Mouse (Mus musculus) midbrain, postnatal 0 days (tissue): ENCODE results near the gene Pigk. TPM values are rescaled to one million over a fixed set of nuclear protein-coding genes. Genes with fewer than 3 reads are reported as not detected.
A peak's percentile ranks its signal among the peaks of the same experiment; 100 is the strongest.

Experiments used
- ATAC-seq: fragments of 200-750 bp; cut with Nextera tagmentation; 2 replicates; pipeline ENCODE4 v1.8.0; 2017; ENCODE audit warnings: moderate number of reproducible peaks, mild to moderate bottlenecking, moderate TSS enrichment, moderate library complexity; ENCODE audit not compliant: low FRiP score
- DNase-seq: peaks from one replicate; pipeline ENCODE4 v3.0.0-alpha.2; 2015; ENCODE audit warnings: low spot score
- H3K27ac ChIP-seq: fragments of 300-500 bp; sonication (generic); 2 replicates; pipeline ENCODE4 v1.5.1; 2014; ENCODE audit warnings: low read depth, mild to moderate bottlenecking, low read length, mixed read lengths
- H3K27me3 ChIP-seq: fragments of 300-500 bp; sonication (generic); 2 replicates; pipeline ENCODE4 v1.6.1; 2014; ENCODE audit warnings: low read length, control low read depth, mixed read lengths; ENCODE audit not compliant: insufficient read depth
- H3K36me3 ChIP-seq: fragments of 300-500 bp; sonication (generic); 2 replicates; pipeline ENCODE4 v1.6.1; 2014; ENCODE audit warnings: low read length, control low read depth, mixed read lengths; ENCODE audit not compliant: insufficient read depth
- H3K4me1 ChIP-seq: fragments of 300-500 bp; sonication (generic); 2 replicates; pipeline ENCODE4 v1.6.1; 2014; ENCODE audit warnings: mild to moderate bottlenecking, control low read depth, antibody characterized with exemption, low read length, mixed read lengths; ENCODE audit not compliant: insufficient read depth
- H3K4me2 ChIP-seq: fragments of 300-500 bp; sonication (generic); 2 replicates; pipeline ENCODE4 v1.6.1; 2014; ENCODE audit warnings: low read depth, mild to moderate bottlenecking, low read length, mixed read lengths; ENCODE audit not compliant: poor library complexity, severe bottlenecking
- H3K4me3 ChIP-seq: fragments of 300-500 bp; sonication (generic); 2 replicates; pipeline ENCODE4 v1.5.1; 2014; ENCODE audit warnings: low read depth, mild to moderate bottlenecking, low read length, moderate library complexity
- H3K9ac ChIP-seq: fragments of 300-500 bp; sonication (generic); replicated peaks from 2 replicates; pipeline ENCODE4 v1.6.1; 2014; ENCODE audit warnings: mild to moderate bottlenecking, low read length, moderate library complexity, mixed read lengths; ENCODE audit not compliant: poor library complexity, severe bottlenecking
- H3K9me3 ChIP-seq: fragments of 300-500 bp; sonication (generic); 2 replicates; pipeline ENCODE4 v1.6.1; 2016; ENCODE audit warnings: low read length, control low read depth
- CTCF ChIP-seq: IDR thresholded peaks from 2 replicates; pipeline ENCODE4 v1.5.1; 2016; ENCODE audit warnings: antibody characterized with exemption, mild to moderate bottlenecking
- WGBS: fragments of 180-500 bp; shearing (Covaris S2); extraction: QIAGEN DNeasy Blood & Tissue Kit; methylation state at CpG from one replicate; pipeline ENCODE4 v1.1.7; 2014; 5-methylcytosine and 5-hydroxymethylcytosine counted together
- polyA plus RNA-seq: library from polyadenylated mRNA; unstranded; fragments of >200 nt; fragmentation: Nextera tagmentation; extraction: Ambion mirVana; gene quantifications from 2 replicates; pipeline ENCODE4 v1.2.1, GENCODE M21; 2015
- total RNA-seq: library from RNA; depleted of rRNA; stranded (reverse); fragments of >200 nt; gene quantifications from 2 replicates; pipeline ENCODE4 v1.2.3, GENCODE M21; 2014

Pigk gene
- total and polyA plus RNA-seq, 2 experiments from 2014 or later, result 44.1 to 61.8 TPM

DNA sequence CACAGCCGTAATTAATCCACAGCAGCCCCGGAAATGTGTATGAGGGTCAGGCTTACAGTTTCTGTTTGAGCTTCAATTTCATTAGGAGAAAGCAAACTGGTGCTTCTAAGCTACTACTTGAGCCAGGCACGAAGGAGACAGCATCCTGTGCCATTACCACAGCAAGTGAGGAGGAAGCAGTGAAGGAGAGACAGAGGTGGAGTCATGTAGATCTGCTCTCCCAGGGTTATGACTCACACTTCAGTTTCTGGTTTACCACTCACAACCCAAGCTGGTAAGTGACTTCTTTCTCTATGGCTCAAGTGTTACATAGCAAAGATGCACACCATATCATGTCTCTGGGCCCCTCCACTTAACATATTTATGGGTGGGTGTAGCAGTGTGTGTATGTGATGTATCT, 206.5 kb downstream of the Pigk start:
- WGBS, result 84% methylated on average over 3 of the region's 3 CpGs
- H3K9me3 ChIP-seq, result no peaks in the 10 kb centered on the region
- H3K4me2 ChIP-seq, result no peak overlapping the region
- ATAC-seq (no peak), DNase-seq (no peak)
- H3K27me3 ChIP-seq, result no peaks in the 10 kb centered on the region
- no peak for TF ChIP-seq CTCF
- no peak overlapping the region for H3K4me3 ChIP-seq
- H3K9ac ChIP-seq, result no peak overlapping the region
- H3K4me1 ChIP-seq, result no peaks in the 10 kb centered on the region
- H3K36me3 ChIP-seq, result no peaks in the 10 kb centered on the region
- no peak overlapping the region for H3K27ac ChIP-seq

DNA sequence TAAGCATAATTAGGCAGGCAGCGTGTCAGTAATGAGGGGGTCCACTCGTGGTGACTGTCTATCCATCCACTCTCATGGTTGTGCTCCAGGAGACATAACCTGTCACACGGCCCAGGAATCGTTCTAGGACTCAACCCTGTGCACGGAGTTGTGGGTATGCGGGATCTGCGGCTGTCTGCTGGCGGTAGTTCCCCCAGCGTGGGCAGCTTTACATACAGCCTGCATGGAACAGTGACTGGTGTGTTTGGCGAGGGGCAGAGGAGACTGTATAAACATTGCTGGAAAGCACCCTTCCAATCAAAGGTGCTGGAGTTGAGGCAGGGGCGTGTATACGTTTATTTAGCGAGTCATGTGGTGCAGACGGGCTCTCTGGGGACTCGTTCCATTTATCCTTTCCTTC, 209.6 kb downstream of the Pigk start:
- Histone ChIP-seq H3K27me3 (no peaks in the 10 kb centered on the region), H3K36me3 (no peaks in the 10 kb centered on the region), H3K4me3 (no peak overlapping the region), H3K4me1 (peaks cover 3% of the 10 kb centered on the region; the same call in 1 of the 2 replicates), H3K9ac (no peak overlapping the region), H3K4me2 (no peak overlapping the region), H3K9me3 (no peaks in the 10 kb centered on the region), H3K27ac (no peak overlapping the region)
- DNase-seq (no peak), ATAC-seq (0 out of 2 replicates have a peak, but pooled peaks have one; percentile 41)
- TF ChIP-seq CTCF, result no peak
- 58% methylated on average over 15 of the region's 15 CpGs for WGBS

GRCm38 (mm10) chr3:152925364-152925763, 211.5 kb downstream of the Pigk start:
- WGBS, result 88% methylated on average over 8 of the region's 8 CpGs
- peaks cover 7% of the 10 kb centered on the region; the same call in 1 of the 2 replicates for H3K4me1 ChIP-seq
- H3K4me3 ChIP-seq, result no peak overlapping the region
- H3K9me3 ChIP-seq, result no peaks in the 10 kb centered on the region
- DNase-seq, result no peak
- no peak for ATAC-seq
- no peak overlapping the region for H3K27ac ChIP-seq
- H3K4me2 ChIP-seq, result no peak overlapping the region
- no peaks in the 10 kb centered on the region for H3K27me3 ChIP-seq
- H3K9ac ChIP-seq, result no peak overlapping the region
- no peak for TF ChIP-seq CTCF
- no peaks in the 10 kb centered on the region for H3K36me3 ChIP-seq

DNA sequence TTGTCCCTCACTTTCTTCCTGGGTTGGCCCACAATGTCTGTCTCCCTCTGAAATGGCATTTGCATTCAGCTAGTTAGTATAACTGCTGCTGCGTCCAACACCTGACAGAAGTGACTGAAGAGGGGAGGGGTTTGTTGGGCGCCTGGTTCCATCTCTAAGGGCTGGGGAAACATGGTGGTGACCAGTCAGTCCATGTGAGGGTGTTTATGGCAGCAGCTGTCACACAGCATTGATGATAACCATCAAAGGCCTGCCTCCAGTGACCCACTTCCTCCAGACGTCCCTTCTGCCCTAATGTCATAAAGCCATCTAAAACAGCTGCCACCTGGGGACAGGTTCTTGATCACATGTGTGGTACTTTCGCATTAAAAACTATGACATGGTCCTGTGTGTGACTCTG, 212.3 kb downstream of the Pigk start:
- no peak for TF ChIP-seq CTCF
- no peak overlapping the region for H3K27ac ChIP-seq
- 81% methylated on average over 4 of the region's 4 CpGs for WGBS
- no peaks in the 10 kb centered on the region for H3K36me3 ChIP-seq
- no peak overlapping the region for H3K4me3 ChIP-seq
- peaks cover 7% of the 10 kb centered on the region; the same call in 1 of the 2 replicates for H3K4me1 ChIP-seq
- no peak overlapping the region for H3K9ac ChIP-seq
- no peaks in the 10 kb centered on the region for H3K27me3 ChIP-seq
- no peak for ATAC-seq
- H3K9me3 ChIP-seq, result no peaks in the 10 kb centered on the region
- DNase-seq, result no peak
- H3K4me2 ChIP-seq, result no peak overlapping the region

DNA sequence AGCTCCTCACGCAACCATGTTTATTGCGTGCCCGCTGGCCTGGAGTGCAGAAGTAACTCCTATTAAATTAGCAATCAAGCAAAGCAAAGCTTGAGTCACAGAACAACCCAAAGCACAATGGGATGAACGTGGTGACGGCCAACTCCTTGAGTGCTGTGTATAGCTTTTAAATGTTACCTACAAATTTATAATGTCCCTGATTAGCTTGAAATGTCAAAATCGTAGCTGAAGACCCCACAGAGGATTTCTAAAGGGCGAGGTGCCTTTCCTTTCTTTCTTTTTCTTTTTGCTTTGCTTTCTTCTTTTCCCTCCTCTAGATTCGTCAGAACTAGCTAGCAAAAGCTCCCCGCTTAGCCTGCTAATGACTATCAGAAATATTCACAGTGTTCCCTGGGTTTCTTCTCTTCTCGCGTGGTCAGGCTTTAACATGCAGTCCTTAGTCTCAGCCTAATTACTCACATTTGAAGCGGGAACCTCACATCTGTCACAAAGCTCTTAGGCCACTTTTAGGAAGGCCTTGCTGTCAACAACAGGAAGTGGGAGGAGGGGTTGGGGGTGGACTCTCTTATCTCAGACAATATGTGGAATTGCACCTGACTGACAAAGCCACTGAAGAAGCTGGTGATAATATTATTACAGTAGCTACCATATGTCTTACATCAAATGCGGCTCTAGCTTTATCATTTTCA, 214.5 kb downstream of the Pigk start:
- WGBS, result 63% methylated on average over 13 of the region's 13 CpGs
- Histone ChIP-seq H3K4me3 (no peak overlapping the region), H3K36me3 (no peaks in the 10 kb centered on the region), H3K4me2 (no peak overlapping the region), H3K4me1 (peaks cover 7% of the 10 kb centered on the region; the same call in 1 of the 2 replicates), H3K27ac (no peak overlapping the region), H3K9me3 (no peaks in the 10 kb centered on the region), H3K9ac (no peak overlapping the region), H3K27me3 (no peaks in the 10 kb centered on the region)
- TF ChIP-seq CTCF, result no peak
- ATAC-seq, result peak; percentile 54; the same call in 1 of the 2 replicates
- peak; percentile 44 for DNase-seq

DNA sequence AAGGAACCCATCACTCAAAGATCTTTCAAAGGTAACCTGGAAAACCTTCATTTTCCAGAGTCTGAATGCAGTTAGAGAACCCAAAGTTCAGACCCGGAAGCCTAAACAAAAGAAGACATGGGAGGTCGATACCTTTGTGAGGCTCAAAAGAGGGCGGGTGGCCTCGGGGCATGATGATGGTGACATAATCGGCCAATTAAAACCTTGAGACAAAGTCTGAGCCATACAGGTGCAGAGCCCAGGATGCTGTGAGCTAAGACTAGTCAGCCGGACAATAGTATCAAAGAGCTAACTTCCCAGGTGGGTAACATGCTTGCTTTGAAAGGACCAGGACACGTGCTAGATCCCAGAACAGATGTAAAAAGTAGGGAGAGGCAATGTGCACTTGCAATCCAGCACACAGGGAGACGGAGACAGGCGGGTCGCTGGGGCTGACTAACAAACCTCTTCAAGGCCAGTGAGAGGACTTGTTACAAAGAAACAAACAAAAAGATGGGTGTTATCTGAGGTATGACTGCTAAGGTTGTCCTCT, 215.4 kb downstream of the Pigk start:
- ATAC-seq (no peak), DNase-seq (no peak)
- Histone ChIP-seq H3K9me3 (no peaks in the 10 kb centered on the region), H3K27ac (no peak overlapping the region), H3K4me3 (no peak overlapping the region), H3K27me3 (no peaks in the 10 kb centered on the region), H3K9ac (no peak overlapping the region), H3K4me1 (peaks cover 7% of the 10 kb centered on the region; the same call in 1 of the 2 replicates), H3K36me3 (no peaks in the 10 kb centered on the region), H3K4me2 (no peak overlapping the region)
- 78% methylated on average over 10 of the region's 10 CpGs for WGBS
- TF ChIP-seq CTCF, result no peak
